Mouse (Mus musculus) adrenal gland, postnatal 25 days (tissue): ENCODE results near the gene 4931406P16Rik. TPM values are rescaled to one million over a fixed set of nuclear protein-coding genes. Genes with fewer than 3 reads are reported as not detected.
"Not testable (repeated sequence)": the region's sequence is repeated elsewhere in the genome, so short reads cannot be mapped to it uniquely, and the experiment has no call there.

Source experiments
- DNase-seq: peaks from one replicate; pipeline ENCODE4 v3.0.0; 2021; ENCODE audit warnings: mixed read lengths
- long read RNA-seq: library from polyadenylated mRNA; stranded (forward); transcript quantifications from one replicate; pipeline ENCODE4 v2.0.0, GENCODE M21; 2021
- total RNA-seq: library from RNA; stranded (reverse); gene quantifications from 2 replicates; pipeline ENCODE4 v1.2.3, GENCODE M21; 2021

Gene 4931406P16Rik
- 52.6 and 61.2 TPM in 2 replicates for total RNA-seq
- long read RNA-seq: 0 reads

DNA sequence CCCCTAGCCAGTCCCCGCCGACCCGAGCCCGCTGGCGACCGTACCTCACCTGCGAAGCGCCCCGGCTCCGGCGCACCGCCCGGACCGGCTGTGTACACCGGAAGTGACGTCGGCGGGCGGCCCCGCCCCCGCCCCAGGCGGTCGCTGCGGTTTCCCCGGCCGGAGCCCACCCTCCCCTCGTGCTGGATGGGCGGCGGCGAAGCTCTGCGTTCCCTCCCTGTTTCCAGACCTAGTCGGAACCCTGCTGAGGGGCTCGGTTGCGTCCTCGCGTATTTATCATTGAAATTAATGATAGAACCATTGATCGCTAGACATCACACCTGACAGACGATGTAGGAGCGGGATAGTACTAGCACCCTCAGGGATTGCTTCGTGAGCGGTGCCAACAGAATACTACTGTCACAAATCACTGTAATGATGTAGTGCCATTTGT lies at the start of gene 4931406P16Rik:
TSS of gene 4931406P16Rik (minus strand) at position 109 of the 433 bp plus-strand sequence.
- peak; percentile 90 for DNase-seq

DNA sequence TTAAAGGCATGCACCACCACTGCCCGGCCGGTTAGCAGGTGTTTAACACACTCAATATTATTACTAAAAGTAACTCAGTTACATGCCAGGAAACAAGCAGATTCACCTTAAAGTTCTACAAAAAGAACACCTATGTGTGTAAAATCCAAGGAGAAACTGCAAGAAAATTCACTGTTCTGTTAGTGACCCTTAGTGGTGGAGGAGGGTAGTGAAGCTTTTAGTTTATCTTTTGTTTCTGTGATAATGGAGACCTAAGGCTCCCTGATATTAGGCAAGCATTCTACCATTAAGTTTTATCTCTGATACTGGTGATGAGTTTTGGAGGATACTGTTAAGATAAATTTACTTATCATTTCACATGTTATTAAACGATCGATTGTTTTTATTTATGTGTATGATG lies 42.3 kb upstream of the 4931406P16Rik start:
- no peak for DNase-seq

DNA sequence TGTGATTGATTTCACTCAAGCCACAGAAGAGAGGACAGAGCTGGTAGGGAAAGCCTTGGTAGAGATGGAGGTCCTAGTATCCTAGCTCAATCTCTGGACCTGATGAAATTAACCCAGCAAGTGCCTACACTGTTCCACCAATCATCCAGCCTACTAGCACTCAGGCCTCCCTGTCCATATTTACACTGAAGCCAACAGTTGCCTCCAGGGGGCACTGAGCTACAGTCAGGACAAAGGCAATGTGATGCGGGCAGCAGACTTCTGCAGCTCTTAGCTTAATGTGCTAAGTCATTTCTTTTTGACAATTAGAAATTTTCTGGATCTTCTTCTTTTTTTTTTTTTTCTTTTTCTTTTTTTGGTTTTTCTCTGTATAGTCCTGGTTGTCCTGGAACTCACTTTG lies 38.6 kb upstream of the 4931406P16Rik start:
- no peak for DNase-seq

DNA sequence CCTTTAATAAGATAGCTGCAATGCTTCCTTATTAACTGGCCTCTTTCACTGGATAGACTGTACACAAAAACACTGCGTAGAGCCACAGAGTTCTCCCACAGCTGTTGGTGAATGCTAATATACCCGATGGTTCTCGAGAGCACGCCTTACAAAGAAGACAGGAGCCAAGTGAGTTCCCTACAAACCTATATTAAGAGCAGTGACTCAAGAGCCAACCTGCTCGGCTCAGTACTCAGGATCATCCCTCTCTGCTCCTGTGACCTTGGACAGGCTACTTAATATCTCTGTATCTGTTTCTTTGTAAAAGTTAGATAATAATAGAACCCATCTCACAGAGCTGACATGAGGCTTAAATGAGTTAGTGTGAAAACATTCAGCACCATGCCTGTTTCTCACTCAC lies 36.8 kb upstream of the 4931406P16Rik start:
- DNase-seq: no peak

DNA sequence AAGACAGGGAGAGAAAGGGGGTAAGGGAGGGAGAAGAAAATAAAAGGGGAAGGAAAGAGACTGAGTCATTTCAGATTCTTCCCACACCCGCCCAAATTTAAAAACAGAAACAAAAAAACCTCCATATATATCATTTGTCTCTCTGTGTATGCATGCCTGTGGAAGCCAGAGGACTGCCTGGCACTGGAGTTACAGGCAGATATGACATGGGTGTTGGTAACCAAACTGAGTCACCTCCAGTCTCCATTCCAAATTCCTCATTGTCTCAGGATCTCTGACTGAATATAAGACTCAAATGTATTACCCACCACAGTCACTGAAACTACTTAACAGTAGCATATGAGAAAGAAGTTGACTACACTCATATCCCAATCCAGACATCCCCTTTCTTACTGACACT lies 34.7 kb upstream of the 4931406P16Rik start:
- DNase-seq: no peak

DNA sequence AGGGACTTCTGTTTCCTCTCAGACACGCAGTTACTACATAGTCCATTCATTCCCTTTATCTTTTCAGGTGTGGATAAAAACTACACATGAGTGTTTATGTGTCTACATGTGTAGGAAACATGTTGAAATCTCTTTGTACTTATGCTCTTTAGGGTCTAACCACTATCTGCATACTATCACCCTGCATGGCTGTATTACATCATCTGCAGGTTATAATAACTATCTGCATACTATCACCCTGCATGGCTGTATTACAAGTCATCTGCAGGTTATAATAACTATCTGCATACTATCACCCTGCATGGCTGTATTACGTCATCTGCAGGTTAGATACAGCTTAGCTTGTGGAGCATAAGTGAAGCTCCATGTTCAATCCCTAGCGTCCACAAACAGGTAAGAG lies 33.7 kb upstream of the 4931406P16Rik start:
- DNase-seq: no peak

DNA sequence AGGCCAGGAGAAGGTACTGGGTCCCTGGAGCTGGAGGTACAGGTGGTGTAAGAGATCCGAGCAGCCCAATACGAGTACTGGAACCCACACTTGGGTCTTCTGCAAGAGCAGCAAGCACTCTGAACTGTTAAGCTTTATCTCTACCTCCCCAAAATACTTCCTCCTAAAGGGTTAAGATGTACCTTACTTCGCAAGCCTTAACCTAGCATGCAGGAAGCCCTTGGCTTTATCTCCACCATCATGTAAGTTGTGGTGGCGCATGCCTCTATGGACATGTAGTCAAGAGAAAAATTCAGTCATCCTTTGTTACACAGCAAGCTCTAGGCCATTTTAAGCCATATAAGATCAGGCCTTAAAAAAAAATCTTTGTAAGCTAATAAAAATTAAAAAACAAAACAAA lies 33.2 kb upstream of the 4931406P16Rik start:
- DNase-seq: no peak

DNA sequence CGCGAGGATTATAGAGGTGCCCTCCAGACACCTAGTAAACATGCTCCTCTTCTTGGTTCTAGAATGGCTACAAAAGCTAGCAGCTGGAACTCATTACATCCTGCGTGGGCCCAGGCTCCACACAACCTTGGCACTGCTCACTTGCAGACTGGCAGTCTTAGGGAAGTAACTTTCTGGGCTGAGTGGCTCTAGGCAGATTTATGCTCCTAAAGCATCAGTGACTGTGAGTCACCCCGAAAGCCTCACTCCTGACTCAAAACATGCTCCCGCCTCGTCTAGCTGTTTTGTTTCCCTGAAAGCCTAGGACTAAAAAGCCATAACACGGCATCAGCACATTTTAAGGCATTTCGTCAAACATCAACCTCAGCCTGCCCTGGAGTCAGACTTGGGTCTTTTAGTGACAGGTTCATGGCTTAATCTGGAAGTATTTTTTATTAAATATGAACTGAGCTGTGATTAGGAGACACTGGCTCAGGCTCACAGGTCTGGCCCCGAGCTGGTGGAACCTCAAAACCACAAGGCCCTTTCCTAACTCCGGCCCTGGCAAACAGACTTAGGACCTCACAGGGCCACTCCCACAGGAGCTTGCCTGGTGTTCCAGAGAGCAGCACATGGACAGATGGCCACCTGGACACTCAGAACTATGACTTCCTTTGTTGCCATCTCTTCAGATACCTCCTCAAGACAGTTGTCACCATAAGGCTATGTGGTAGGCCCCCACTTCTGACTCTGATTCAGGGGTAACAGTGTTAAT lies 28.9 kb upstream of the 4931406P16Rik start:
- peak; percentile 33 for DNase-seq

DNA sequence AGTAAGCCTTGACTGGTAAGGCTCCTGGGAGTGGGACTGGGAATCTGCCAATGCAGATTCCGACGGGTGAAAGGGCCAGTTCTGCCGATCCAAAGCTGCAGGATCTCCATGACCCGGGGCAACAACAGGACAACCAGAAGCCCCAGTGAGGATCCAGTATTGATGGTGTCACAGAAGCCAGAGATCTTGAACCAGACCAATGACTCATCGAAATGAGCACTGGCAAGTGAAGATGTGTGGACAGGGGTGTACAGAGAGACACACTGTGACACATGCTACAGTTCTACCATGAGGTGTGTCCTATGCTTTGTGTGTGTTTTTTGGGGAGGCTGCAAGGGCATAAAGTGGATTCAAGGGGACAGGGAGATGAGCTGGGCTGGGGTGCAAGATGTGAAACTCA lies 27.5 kb upstream of the 4931406P16Rik start:
- DNase-seq: no peak

DNA sequence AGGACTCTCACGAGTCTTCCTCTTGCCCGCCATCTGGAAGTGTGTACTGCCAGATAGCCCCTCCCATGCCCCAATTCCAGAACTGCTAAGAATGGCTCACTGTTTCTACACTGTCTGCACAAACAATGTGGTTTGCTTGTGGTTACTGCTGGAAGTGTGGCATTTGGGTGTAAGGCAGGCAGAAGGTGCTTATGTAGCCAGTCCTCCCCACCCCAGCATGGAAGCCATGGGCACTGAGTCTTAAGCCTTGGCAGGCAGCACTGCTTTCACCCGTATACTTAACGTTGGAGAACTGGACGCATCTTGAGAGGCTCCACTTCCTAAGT lies 25.8 kb upstream of the 4931406P16Rik start:
- DNase-seq: no peak

DNA sequence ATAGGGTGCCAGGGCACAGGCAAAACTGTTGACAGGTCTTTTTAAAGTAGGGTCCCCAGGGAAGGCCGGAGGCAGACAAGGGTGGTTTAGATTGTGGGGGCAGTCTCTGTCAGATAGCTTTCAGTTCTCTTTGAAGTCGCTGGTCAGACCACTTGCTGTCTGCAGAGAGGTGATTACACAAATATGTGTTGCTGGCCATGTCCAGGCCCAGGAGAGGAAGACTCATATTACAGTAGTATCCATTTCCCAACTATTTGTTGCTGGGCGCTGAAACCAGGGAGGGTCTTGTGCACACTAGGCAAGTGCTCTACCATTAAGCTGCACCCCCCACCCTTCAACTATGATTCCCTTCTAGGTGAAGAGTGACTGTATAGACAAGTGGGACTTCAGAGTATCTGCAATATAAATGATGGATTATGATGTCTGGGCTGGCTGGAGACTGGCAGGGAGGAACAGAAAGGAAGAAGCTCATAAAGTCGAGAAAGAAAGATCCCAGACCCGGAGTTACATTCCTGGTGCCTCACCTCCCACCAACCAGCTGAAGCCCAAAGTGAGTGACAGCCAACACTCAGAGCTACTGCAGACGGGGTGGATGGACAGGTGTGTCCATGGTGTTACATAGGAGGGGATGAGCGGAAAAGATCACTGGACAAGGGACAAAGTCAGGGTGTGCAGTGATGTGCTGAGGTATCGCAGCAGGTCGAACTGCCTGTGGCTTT lies 25.3 kb upstream of the 4931406P16Rik start:
- no peak for DNase-seq

DNA sequence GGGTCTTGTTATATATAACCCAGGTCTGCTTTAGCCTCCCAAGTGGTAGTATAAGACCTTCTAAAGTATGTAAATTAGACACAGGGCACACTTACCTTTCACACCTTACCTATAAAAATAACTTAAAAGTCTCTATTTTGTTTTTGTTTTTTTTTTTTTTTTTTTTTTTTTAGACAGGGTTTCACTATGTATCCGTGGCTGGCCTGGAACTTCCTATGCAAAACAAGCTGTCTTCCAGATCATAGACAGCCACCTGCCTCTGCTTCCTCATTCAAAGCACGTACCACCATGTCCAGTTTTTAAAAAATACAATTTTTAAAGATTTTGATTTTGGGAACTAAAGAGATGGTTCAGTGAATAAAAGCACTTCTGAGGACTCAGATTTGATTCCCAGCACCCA lies 23.9 kb upstream of the 4931406P16Rik start:
- no peak for DNase-seq

DNA sequence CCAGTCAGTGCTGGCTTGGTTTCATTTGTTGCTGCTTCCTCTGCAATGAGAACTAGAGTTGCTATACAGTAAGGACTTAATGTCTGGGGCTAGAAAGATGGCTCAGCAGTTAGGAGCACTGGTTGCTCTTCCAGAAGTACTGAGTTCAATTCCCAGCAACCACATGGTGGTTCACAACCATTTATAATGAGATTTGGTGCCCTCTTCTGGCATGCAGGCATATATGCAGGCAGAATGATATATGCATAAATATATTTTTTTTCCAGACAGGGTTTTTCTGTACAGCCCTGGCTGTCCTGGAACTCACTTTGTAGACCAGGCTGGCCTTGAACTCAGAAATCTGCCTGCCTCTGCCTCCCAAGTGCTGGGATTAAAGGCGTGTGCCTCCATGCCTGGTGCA lies 23.2 kb upstream of the 4931406P16Rik start:
- DNase-seq: not testable (repeated sequence)

DNA sequence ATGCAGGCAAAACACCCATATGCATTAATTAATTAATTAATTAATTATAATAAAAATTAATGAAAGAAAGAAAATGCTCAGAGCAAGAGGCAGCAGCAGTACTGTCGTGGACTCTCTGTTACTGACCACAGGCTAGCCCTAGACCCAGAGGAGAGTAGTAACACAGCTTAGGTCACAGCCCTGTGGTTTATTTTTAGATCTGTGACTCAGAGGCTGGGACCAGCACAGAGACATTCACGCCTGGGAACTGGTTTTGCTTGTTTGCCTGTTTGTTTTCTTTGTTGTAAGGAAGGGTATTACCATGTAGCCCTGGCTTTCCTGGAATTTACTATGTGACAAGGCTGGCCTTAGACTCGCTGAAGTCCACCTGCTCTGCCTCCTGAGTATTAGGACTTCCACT lies 14.1 kb upstream of the 4931406P16Rik start:
- no peak for DNase-seq

DNA sequence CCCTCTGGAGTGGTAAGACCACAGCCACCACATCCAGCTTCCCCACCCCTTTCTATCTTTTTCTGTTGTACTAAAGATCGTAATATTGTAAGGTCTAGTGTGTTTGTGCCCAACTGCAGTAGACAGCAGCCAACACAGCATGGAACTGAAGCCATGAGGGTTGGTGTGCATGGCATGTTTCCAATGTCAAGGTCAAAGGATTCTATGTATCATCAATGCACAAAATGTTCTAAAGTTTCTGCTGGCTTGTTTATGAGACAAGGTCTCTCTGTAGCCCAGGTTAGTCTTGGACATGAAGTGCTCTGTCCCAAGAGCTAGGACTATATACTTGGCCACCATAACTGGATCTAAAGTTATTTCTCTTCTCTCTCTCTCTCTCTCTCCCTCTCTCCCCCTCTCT lies 11.5 kb upstream of the 4931406P16Rik start:
- DNase-seq: no peak

DNA sequence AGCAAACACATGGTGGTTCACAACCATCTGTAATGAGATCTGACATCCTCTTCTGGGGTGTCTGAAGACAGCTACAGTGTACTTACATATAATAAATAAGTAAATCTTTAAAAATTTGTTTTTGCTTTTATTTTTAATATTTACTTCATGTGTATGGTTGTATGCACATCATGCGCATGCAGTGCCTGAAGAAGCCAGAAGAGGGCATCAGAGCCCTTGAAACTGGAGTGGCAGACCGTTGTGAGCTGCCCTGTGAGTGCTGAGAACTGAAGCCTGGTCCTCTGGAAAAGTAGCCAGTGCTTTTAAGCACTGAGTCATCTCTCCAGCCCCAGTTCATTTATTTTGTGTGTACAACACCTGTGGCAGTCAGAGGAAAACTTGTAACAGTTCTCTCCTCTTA lies 10.7 kb upstream of the 4931406P16Rik start:
- DNase-seq: no peak

DNA sequence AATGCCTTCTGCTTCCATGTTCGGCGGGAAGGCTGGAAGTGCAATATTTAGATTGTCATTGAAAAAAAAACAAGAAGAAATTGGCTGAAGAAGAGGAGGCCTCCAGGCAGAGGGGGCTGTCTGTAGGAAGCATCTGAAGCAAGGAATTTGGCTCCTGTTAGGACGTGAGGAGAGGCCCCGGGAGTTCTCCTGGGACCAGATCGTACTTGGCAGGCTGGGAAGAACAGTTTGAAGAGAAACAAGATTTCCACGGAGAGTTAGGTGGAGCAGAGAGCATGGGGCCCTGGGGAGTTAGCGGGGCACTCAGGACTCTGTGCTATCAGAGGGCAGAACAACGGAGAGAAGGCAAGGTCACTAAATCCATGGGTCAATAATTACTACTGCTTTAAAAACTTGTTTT lies 10.0 kb upstream of the 4931406P16Rik start:
- DNase-seq: peak; percentile 42

DNA sequence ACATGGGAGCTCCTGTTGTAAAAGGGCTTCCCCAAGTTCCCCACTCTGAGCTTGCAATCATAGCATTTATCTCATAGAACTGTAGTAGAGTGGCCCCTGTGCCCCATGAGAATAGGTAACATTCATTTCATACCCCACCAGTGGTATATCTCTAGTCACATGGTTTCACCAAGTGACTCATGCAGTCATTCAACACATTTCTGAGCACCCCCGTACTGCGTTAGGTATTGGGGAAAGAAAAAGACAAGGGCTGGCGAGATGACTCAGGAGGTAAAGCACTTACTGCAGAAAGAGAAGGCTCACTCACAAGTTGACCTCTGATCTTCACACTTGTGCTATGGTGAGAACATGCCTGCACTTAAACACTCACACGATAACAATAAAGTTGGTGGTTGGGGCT lies 8.6 kb upstream of the 4931406P16Rik start:
- DNase-seq: no peak

DNA sequence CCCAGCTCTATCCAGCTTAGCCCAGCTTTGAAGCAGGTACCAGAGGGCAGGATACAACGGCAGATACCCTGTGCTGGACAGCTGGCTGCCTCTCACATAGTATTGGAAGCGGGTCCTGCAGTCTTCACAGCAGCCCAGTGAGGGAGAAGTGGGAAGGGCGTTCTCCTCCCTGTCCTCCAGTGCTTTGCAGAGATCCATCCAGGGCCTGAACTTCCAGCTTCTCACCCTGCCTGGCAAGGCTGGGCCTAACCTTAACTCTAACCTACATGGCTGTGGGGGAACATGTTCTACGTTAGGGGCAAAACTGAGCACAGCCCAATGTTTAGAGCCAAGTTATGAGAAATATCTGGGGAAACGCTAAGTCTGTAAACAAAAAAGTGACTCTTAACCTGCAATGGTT lies 7.8 kb upstream of the 4931406P16Rik start:
- DNase-seq: no peak

DNA sequence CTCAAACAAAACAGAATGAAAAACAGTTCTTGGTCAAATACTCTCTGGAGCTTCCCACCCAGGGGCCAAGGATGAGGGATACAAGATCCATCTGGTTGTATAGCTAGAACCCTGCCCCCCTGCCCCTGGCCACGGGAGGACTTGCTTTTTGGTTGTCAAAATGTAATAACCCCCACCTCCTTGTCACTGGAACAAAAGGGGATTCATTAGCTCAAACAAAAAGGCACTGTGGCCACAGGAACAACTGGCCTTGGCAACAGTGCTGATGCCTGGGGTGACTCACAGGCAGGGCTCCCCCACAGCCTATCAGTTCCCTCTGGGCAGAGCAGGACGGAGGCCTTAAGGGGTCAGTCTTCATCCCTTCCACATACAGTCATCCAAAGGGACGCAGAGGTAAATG lies 6.6 kb upstream of the 4931406P16Rik start:
- peak; percentile 49 for DNase-seq

DNA sequence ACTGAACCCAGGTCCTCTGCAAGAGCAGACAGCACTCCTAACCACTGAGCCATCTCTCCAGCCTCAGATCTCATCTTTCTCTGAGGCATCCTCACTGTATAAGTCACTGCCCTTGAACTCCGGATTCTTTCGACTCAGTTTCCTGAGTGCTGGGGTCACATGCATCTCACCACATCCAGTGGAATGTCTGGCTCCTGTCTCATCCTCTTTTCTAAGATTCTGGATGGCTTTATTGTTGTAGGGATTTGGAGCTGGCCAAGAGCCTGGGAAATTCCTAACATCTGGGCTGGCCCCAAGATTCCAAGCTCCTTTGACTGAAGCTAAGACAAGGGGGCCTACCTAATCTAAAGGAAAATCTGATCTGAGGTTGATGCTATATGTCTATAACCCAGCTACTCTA lies 5.8 kb upstream of the 4931406P16Rik start:
- DNase-seq: no peak

DNA sequence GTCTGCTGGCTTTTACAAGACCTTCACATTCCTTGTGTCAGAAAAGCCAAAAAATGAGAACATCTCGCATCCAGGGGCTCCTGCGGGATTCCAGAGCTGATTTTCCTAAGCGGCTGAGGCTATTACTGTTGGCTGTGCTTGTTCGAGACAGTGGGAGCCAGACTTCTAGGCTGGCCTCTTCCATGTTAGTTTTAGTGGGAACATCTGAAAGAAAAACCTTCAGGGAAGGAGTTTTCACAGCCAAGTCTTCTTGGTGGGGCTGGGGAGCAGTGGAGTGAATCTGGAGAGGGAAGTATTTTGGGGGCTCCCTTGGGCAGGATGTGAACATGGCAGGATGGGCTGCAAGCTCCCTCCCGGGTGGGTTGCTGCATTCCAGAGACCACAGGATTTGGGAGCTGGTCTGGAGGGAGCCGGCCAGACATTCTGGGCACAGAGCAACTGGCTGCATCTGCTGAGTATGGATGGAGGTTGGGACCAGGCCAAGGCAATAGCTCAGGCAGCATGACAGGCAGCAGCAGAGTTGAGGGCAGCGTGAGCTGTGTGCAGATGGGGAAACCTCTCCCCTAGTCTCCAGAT lies 4.6 kb upstream of the 4931406P16Rik start:
- peak; percentile 68 for DNase-seq

DNA sequence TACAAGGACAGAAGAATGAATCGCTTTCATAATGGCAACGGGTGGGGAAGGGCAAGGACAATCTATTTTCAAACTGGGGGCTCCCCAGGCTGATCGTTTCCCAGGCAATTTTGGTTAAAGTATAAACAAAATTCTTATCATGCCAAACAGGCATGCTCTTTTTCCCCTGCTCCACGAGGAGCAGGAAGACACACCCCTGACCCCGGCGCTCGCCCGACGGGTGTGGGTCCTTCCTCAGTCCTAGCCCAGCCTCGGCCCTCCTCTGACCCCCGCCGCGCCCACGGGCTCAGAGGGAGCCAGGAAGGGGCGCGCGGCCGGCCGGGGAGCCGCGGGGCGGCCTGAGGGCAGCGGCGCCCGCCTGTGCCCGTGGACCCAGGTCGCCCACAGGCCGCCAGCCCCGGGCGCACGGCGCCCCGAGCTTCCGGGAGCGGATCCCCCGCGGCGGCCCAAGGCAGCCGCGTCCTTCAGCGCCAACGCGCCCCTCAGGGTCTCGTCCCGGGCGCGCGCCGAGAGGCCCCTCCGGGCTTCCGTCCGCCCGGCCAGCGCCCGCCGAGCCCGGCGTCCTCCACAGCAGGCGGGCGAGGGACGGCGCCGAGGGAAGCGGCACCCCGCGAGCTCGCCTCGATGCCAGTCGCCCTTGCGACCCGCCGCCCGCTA lies 437 bp downstream of the 4931406P16Rik start:
- peak; percentile 67 for DNase-seq
